Mouse (Mus musculus): ENCODE measurements at regions not wholly inside any gene's neighbourhood (a gene's known extent, or its start where the extent isn't known, plus 50 kb on each side); places are given as distances from the start of the nearest gene placed in this dataset.

DNA sequence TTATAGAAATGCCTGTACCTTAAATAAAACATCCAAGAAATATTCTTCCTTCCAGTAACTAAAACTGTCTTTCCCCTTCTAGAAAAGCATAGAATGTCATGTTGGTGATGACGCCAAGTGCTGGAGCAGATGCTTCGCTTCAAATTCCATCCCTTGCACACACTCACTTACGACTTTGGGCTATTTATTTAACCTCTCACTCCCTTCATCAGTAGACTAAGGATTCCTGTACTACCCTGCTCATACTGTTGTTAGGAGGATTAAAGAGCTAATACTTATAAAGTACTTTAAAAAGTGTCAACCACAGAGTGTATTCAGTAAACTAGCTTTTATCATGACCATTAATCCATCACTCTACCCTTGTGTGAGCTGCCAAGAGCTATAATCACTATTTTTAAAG lies 296.8 kb upstream of the Cited2 start:
- no peaks in the 10 kb centered on the region for H3K36me3 ChIP-seq (ENCODE audit: insufficient read depth, low read length)
- no peaks in the 10 kb centered on the region for H3K4me1 ChIP-seq (replicated peaks; ENCODE audit: low read depth, low read length)
- H3K4me3 ChIP-seq (replicated peaks; ENCODE audit: low read length), result no peak overlapping the region
- no peaks in the 10 kb centered on the region for H3K9me3 ChIP-seq (ENCODE audit: low read length)
- TF ChIP-seq NANOG (IDR thresholded peaks at IDR 0.05; ENCODE audit: borderline replicate concordance, low read length), result no peak
- no peak for TF ChIP-seq POU5F1 (IDR thresholded peaks at IDR 0.05; ENCODE audit: borderline replicate concordance, low read length)
- TF ChIP-seq CTCF (conservative IDR thresholded peaks at IDR 0.05; ENCODE audit: low read length), result no peak
- H3K27me3 ChIP-seq (ENCODE audit: insufficient read depth, low read length), result no peaks in the 10 kb centered on the region

GRCm38 (mm10) chr10:17427316-17427715 lies 295.7 kb upstream of the Cited2 start:
- no peaks in the 10 kb centered on the region for H3K27me3 ChIP-seq (ENCODE audit: insufficient read depth, low read length)
- no peaks in the 10 kb centered on the region for H3K36me3 ChIP-seq (ENCODE audit: insufficient read depth, low read length)
- TF ChIP-seq NANOG (IDR thresholded peaks at IDR 0.05; ENCODE audit: borderline replicate concordance, low read length) (no peak), CTCF (conservative IDR thresholded peaks at IDR 0.05; ENCODE audit: low read length) (no peak), POU5F1 (IDR thresholded peaks at IDR 0.05; ENCODE audit: borderline replicate concordance, low read length) (no peak)
- H3K9me3 ChIP-seq (ENCODE audit: low read length), result no peaks in the 10 kb centered on the region
- no peak overlapping the region for H3K4me3 ChIP-seq (replicated peaks; ENCODE audit: low read length)
- H3K4me1 ChIP-seq (replicated peaks; ENCODE audit: low read depth, low read length), result no peaks in the 10 kb centered on the region

DNA sequence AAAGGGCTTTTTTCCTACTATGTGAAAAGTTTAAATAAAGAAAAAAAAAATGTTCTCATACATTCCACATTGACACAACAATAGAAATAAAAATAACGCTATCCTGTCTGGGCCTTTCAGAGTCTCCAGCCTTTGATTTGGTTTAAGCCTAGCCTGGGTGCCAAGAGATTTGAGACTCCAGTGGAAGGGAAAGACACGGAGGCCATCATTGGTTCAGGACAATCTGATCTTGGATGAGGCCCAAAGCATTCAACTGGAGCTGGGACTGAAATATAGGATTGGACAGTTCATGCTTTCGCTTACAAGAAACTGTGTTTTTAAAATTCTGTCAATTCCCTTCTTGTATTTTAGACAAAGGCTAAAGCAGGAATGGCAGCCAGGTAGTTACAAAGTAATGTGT lies 294.7 kb upstream of the Cited2 start:
- no peak overlapping the region for H3K4me3 ChIP-seq (replicated peaks; ENCODE audit: low read length)
- H3K27me3 ChIP-seq (ENCODE audit: insufficient read depth, low read length), result no peaks in the 10 kb centered on the region
- no peaks in the 10 kb centered on the region for H3K36me3 ChIP-seq (ENCODE audit: insufficient read depth, low read length)
- no peaks in the 10 kb centered on the region for H3K4me1 ChIP-seq (replicated peaks; ENCODE audit: low read depth, low read length)
- TF ChIP-seq CTCF (conservative IDR thresholded peaks at IDR 0.05; ENCODE audit: low read length), result no peak
- no peak for TF ChIP-seq POU5F1 (IDR thresholded peaks at IDR 0.05; ENCODE audit: borderline replicate concordance, low read length)
- TF ChIP-seq NANOG (IDR thresholded peaks at IDR 0.05; ENCODE audit: borderline replicate concordance, low read length), result no peak
- no peaks in the 10 kb centered on the region for H3K9me3 ChIP-seq (ENCODE audit: low read length)

DNA sequence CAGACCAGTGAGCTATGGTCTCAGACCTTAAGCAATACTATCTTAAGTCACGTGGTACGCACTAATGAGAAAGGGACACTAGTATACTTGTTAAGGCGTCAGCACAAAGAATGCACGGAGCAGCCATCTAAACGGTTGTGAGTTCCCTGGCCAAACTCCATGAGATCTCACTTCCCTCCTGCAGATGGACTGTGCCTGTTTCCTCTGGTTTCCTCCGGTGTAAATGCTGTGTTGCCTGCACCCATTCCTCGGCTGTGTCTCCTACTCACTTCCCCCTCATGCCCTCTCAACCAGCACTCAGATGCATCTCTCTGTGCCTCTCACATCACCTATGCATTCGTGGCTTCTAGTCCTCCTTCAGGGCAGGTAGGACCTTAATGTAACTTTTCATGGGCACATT lies 291.9 kb upstream of the Cited2 start:
- Histone ChIP-seq H3K27me3 (ENCODE audit: insufficient read depth, low read length) (no peaks in the 10 kb centered on the region), H3K4me1 (replicated peaks; ENCODE audit: low read depth, low read length) (no peaks in the 10 kb centered on the region), H3K36me3 (ENCODE audit: insufficient read depth, low read length) (no peaks in the 10 kb centered on the region), H3K9me3 (ENCODE audit: low read length) (no peaks in the 10 kb centered on the region), H3K4me3 (replicated peaks; ENCODE audit: low read length) (no peak overlapping the region)
- TF ChIP-seq CTCF (conservative IDR thresholded peaks at IDR 0.05; ENCODE audit: low read length), result no peak

GRCm38 (mm10) chr10:17434098-17434497 lies 288.9 kb upstream of the Cited2 start:
- Histone ChIP-seq H3K36me3 (ENCODE audit: insufficient read depth, low read length) (no peaks in the 10 kb centered on the region), H3K27me3 (ENCODE audit: insufficient read depth, low read length) (no peaks in the 10 kb centered on the region), H3K4me1 (replicated peaks; ENCODE audit: low read depth, low read length) (no peaks in the 10 kb centered on the region), H3K4me3 (replicated peaks; ENCODE audit: low read length) (no peak overlapping the region), H3K9me3 (ENCODE audit: low read length) (no peaks in the 10 kb centered on the region)
- no peak for TF ChIP-seq NANOG (IDR thresholded peaks at IDR 0.05; ENCODE audit: borderline replicate concordance, low read length)
- no peak for TF ChIP-seq POU5F1 (IDR thresholded peaks at IDR 0.05; ENCODE audit: borderline replicate concordance, low read length)
- TF ChIP-seq CTCF (conservative IDR thresholded peaks at IDR 0.05; ENCODE audit: low read length), result no peak

- no peak overlapping the region for H3K4me3 ChIP-seq (replicated peaks; ENCODE audit: low read length)
- H3K27me3 ChIP-seq (ENCODE audit: insufficient read depth, low read length), result no peaks in the 10 kb centered on the region
- TF ChIP-seq CTCF (conservative IDR thresholded peaks at IDR 0.05; ENCODE audit: low read length), result no peak
- TF ChIP-seq POU5F1 (IDR thresholded peaks at IDR 0.05; ENCODE audit: borderline replicate concordance, low read length), result no peak
- TF ChIP-seq NANOG (IDR thresholded peaks at IDR 0.05; ENCODE audit: borderline replicate concordance, low read length), result no peak
- no peaks in the 10 kb centered on the region for H3K4me1 ChIP-seq (replicated peaks; ENCODE audit: low read depth, low read length)
- H3K36me3 ChIP-seq (ENCODE audit: insufficient read depth, low read length), result no peaks in the 10 kb centered on the region
- no peaks in the 10 kb centered on the region for H3K9me3 ChIP-seq (ENCODE audit: low read length)
Measured at GRCm38 (mm10) chr10:17450240-17450639, 272.8 kb upstream of the Cited2 start.

- Histone ChIP-seq H3K36me3 (ENCODE audit: insufficient read depth, low read length) (no peaks in the 10 kb centered on the region), H3K27me3 (ENCODE audit: insufficient read depth, low read length) (no peaks in the 10 kb centered on the region), H3K9me3 (ENCODE audit: low read length) (no peaks in the 10 kb centered on the region), H3K4me3 (replicated peaks; ENCODE audit: low read length) (no peak overlapping the region), H3K4me1 (replicated peaks; ENCODE audit: low read depth, low read length) (no peaks in the 10 kb centered on the region; the same call in 1 of the 2 replicates)
- TF ChIP-seq CTCF (conservative IDR thresholded peaks at IDR 0.05; ENCODE audit: low read length), result no peak
Measured at GRCm38 (mm10) chr10:17470880-17471279, 252.1 kb upstream of the Cited2 start.

DNA sequence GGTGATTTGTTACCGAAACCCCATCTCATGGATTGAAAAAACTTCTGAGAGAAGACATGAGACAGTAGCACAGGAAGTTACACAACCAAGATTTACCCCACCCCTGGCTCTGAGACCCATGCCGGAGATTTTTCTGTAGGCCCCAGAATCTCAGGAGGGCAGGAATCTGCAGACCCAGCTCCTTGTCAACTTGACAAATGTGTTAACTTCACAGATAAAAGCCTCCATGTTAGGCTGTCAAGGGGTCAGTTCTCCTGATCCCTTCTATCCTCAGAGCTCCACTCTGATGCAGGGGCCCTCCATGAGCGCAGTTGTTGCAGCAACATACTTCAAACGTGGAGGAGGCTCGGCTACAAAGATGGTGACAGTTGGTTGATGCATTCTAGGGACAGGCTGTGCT lies 250.5 kb upstream of the Cited2 start:
- no peaks in the 10 kb centered on the region for H3K27me3 ChIP-seq (ENCODE audit: insufficient read depth, low read length)
- H3K4me3 ChIP-seq (replicated peaks; ENCODE audit: low read length), result no peak overlapping the region
- no peaks in the 10 kb centered on the region; the same call in 1 of the 2 replicates for H3K4me1 ChIP-seq (replicated peaks; ENCODE audit: low read depth, low read length)
- H3K9me3 ChIP-seq (ENCODE audit: low read length), result no peaks in the 10 kb centered on the region
- TF ChIP-seq NANOG (IDR thresholded peaks at IDR 0.05; ENCODE audit: borderline replicate concordance, low read length) (no peak), POU5F1 (IDR thresholded peaks at IDR 0.05; ENCODE audit: borderline replicate concordance, low read length) (no peak), CTCF (conservative IDR thresholded peaks at IDR 0.05; ENCODE audit: low read length) (no peak)
- H3K36me3 ChIP-seq (ENCODE audit: insufficient read depth, low read length), result no peaks in the 10 kb centered on the region

DNA sequence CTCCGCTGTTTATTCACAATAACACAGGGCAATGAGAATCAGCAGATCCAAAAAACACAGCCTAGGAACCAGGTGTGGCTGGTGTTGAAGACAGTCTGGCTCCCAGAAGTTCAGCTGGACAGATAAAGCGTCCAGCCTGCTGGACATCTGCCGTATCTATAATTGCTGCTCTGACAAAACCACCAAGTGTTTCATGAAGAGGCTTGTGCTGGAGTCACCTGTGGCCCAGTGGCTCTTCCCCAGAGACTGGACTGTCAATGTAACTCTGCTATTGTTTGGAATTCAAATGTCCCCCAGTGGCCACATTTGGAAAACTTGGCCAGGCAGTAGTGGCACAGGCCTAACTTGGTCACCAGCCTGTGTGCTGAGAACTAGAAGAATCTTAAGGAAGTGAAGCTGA lies 247.0 kb upstream of the Cited2 start:
- Histone ChIP-seq H3K36me3 (ENCODE audit: insufficient read depth, low read length) (no peaks in the 10 kb centered on the region), H3K9me3 (ENCODE audit: low read length) (no peaks in the 10 kb centered on the region), H3K4me1 (replicated peaks; ENCODE audit: low read depth, low read length) (peaks cover 6% of the 10 kb centered on the region), H3K4me3 (replicated peaks; ENCODE audit: low read length) (no peak overlapping the region), H3K27me3 (ENCODE audit: insufficient read depth, low read length) (no peaks in the 10 kb centered on the region)
- TF ChIP-seq NANOG (IDR thresholded peaks at IDR 0.05; ENCODE audit: borderline replicate concordance, low read length), result no peak
